Mouse (Mus musculus) c-Kit-positive CD71-negative TER-119-negative erythroid progenitor cells, embryonic 14.5 days (primary cell): Measurements from ENCODE around the gene Wdr63.

Source experiments
- DNase-seq: peaks from one replicate; pipeline ENCODE4 v3.0.0-alpha.2; 2013; ENCODE audit warnings: low read depth

The Wdr63 gene

DNA sequence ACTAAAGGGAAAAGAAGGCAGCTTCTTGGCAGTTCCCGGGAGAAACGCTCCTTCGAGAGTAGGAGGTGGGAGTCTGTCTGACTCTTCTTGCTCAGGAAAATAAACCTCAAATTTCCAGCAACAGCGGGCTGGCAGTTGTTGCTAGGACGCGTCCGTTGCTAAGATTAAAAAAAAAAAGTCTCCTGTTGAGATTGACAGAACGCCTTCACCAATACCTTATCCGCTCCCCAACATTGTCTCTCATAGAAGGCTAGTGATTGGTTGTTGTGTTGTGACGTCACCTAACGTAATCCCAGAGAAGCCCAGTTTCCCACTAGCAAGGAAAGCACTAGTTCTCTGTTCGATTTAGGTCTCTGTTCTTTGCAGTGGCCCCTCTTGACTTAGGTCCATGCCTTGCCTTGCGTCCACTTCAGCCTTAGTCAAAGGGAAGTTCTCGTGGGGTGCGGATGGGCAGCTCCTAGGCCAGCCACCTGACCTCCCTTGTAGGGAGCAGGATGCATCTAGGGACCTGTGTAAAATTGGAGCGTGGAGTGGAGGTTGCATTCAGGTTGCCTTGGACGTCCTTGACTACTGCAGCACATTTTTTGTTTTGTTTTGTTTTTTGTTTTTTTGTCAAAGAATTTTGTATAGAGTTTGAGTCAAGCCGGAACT is at the start of gene Wdr63:
Gene Wdr63 (minus strand): TSS at position 210 of the 651 bp plus-strand sequence.
- peak; percentile 65 for DNase-seq

GRCm38 (mm10) chr3:146156811-146157210 is 48.9 kb upstream of the Wdr63 start:
- no peak for DNase-seq

GRCm38 (mm10) chr3:146155628-146156576 is 48.0 kb upstream of the Wdr63 start:
- DNase-seq = no peak

- no peak for DNase-seq
These were observed 46.1 kb upstream of the Wdr63 start for GRCm38 (mm10) chr3:146153862-146154611.

GRCm38 (mm10) chr3:146152913-146153312 is 45.0 kb upstream of the Wdr63 start:
- DNase-seq = no peak

GRCm38 (mm10) chr3:146152348-146152747 is 44.4 kb upstream of the Wdr63 start:
- no peak for DNase-seq

GRCm38 (mm10) chr3:146151755-146152154 is 43.8 kb upstream of the Wdr63 start:
- DNase-seq = no peak

DNA sequence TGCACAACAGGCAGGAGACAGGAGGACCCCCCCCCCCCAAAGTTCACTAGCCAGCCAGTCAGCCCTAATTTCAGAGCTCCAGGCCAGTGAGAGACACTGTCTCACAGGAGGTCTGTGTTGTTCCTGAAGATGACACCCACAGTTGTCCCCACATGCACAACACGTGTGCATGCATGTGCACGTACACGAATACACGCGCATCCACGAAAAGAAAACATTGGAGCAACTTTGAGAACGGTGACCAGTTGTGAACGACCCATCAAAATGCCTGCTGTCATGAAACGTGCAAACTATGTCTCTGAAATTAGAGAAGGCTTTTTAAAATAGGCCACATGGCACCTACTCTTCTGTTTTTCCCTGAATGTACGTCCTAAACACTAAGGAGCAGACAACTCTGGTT is 43.4 kb upstream of the Wdr63 start:
- no peak for DNase-seq

- no peak for DNase-seq
These were observed 42.6 kb upstream of the Wdr63 start for GRCm38 (mm10) chr3:146150560-146150959.

- DNase-seq = no peak
These were observed 42.1 kb upstream of the Wdr63 start for GRCm38 (mm10) chr3:146150058-146150400.

DNA sequence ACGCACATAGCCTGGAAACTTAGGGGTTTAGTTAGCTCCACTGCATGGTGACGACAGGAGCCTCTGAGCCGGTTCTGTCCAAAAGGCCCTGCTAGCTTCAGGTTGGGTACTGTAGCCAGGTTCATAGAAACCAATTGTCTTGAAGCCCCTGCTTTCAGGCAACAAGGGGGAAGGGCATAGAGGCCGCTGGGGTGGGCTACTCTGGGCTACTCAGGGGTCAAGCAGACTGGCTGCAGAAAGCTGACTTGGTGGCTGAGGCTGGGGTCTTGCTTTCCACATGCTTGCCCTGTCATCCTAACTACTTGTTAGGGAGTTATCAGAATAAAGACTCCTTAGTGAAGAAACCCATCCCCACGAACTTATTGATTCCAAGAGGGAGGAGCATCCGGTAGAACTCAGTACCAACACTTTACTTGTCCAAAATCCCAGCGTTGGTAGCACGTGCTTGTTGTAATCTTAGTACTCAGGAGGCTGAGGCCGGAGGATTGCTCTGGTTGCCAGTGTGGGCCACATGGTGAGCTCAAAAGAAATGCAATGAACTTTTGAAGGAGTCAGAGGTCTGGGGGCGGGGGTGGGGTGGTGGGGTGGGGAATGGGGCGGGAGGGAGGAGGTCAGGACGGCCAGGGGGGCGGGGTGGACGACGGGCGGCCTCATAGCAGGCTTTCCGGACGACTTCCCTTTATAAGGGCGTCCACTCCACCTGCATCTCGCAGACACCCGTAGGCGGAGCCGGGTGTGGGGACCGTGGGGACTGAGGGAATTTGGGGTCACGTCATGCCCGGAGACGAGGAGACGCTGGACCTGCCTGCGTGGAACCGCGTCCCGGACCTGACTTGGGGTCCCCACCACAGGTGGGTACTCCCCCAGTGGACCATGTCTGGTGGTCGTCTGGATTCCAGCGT is 41.5 kb upstream of the Wdr63 start, which contains the start of gene Mcoln2:
Gene Mcoln2 (plus strand): TSS at position 678 of the 902 bp plus-strand sequence.
- DNase-seq = no peak

GRCm38 (mm10) chr3:146146131-146146530 is 38.2 kb upstream of the Wdr63 start:
- DNase-seq = no peak

- no peak for DNase-seq
These were observed 37.6 kb upstream of the Wdr63 start for GRCm38 (mm10) chr3:146145501-146145900.

- no peak for DNase-seq
These were observed 34.6 kb upstream of the Wdr63 start for GRCm38 (mm10) chr3:146142523-146142922.

GRCm38 (mm10) chr3:146140276-146140675 is 32.3 kb upstream of the Wdr63 start:
- no peak for DNase-seq

DNA sequence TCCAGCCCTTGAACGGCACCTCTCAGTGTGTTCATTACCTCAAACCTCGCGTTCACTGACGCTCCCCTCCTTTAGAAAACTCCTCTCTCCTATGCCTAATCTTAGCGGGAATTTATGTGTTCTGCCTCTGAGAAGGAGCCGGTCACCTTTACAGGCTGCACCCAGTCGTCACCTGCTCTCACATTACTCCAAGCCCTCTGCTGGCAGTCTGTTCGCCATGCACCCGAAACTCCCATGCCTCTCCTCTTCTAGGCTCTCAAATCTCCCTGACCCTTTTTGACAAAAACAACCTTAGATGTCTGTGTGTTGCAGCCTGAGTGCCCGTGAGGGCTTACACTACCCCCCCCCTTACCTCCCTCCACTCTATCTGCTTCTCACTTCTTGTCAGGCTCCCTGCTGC is 28.5 kb upstream of the Wdr63 start:
- DNase-seq = no peak

- no peak for DNase-seq
These were observed 27.5 kb upstream of the Wdr63 start for GRCm38 (mm10) chr3:146135417-146135816.

DNA sequence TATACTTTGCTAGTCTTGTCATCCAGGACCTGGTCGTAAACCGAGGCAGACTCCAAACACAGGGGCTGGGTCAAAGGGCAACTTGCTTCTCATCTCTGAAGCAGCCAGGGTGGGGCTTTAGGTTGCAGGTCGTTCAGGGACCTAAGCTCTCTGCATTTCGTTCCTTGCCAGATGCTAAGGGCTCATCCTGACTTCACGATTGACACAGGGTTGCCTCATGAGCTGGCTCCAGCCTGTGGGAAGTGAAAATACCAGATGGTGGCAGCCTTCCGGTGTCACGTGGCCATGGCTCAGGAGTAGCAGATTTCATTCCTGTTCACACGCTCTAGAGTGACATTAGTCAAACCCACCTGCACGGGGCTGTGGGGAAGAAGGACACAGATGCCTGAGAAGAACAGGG is 26.9 kb upstream of the Wdr63 start:
- no peak for DNase-seq

GRCm38 (mm10) chr3:146127205-146127604 is 19.3 kb upstream of the Wdr63 start:
- DNase-seq = no peak

GRCm38 (mm10) chr3:146123464-146123825 is 15.5 kb upstream of the Wdr63 start:
- no peak for DNase-seq

GRCm38 (mm10) chr3:146122807-146123463 is 15.0 kb upstream of the Wdr63 start:
- DNase-seq = no peak
